Comparison of ENCODE assay signal across 22 mouse cellular contexts in genomic region chr7:49499598-49499997, GRCm38 (mm10).
A peak's percentile ranks its signal among the peaks of the same experiment; 100 is the strongest.
DNase-seq lines count a peak whose midpoint lies in the region; ATAC-seq lines count a peak whose summit lies in the region.
"Had no signal": no experiment of that assay in that cellular context is flagged by ENCODE, and none has a peak within 500 bp of the region (broad histone marks: within the 10 kb centered on the region; RNA-seq: fewer than 3 reads in every experiment).

No protein-coding gene starts in this region.

- WGBS in kidney, embryonic 14.5 days: 60% methylated on average over 6 of the region's 6 CpGs
- 87% methylated on average over 6 of the region's 6 CpGs for WGBS in embryonic facial prominence, embryonic 10.5 days

- no peak overlapping the region for H3K27ac ChIP-seq in kidney, embryonic 14.5 days (ENCODE audit: low read depth, low read length)
- no peak overlapping the region for H3K27ac ChIP-seq in embryonic facial prominence, embryonic 10.5 days (replicated peaks)
- H3K27ac ChIP-seq: embryonic facial prominence, embryonic 12.5 days; forebrain, embryonic 13.5 days; gastrocnemius, adult 2 months; heart, embryonic 13.5 days; hindbrain, embryonic 15.5 days had no signal

- H3K4me1 ChIP-seq in kidney, embryonic 14.5 days (ENCODE audit: control insufficient read depth, insufficient read depth, low read length): peaks cover 34% of the 10 kb centered on the region
- peaks cover 36% of the 10 kb centered on the region for H3K4me1 ChIP-seq in embryonic facial prominence, embryonic 10.5 days

- no peaks in the 10 kb centered on the region for H3K36me3 ChIP-seq in kidney, embryonic 14.5 days (ENCODE audit: control insufficient read depth, insufficient read depth, low read length)
- H3K36me3 ChIP-seq in embryonic facial prominence, embryonic 10.5 days (replicated peaks): no peaks in the 10 kb centered on the region
- H3K36me3 ChIP-seq: embryonic facial prominence, embryonic 12.5 days; hindbrain, embryonic 15.5 days had no signal

- ATAC-seq in kidney, embryonic 14.5 days (ENCODE audit: low FRiP score, low TSS enrichment): peak; percentile 50
- ATAC-seq: activated CD4-positive, CD25-positive, alpha-beta regulatory T cell, adult 4 months; forebrain, embryonic 13.5 days; Patski had no signal

- no peaks in the 10 kb centered on the region for H3K9me3 ChIP-seq in kidney, embryonic 14.5 days (ENCODE audit: control insufficient read depth, low read length)
- H3K9me3 ChIP-seq in embryonic facial prominence, embryonic 10.5 days: no peaks in the 10 kb centered on the region
- H3K9me3 ChIP-seq: embryonic facial prominence, embryonic 12.5 days; forebrain, embryonic 13.5 days; heart, embryonic 13.5 days; hindbrain, embryonic 15.5 days had no signal

- no peak overlapping the region for H3K9ac ChIP-seq in kidney, embryonic 14.5 days (ENCODE audit: low read depth, low read length)
- H3K9ac ChIP-seq: embryonic facial prominence, embryonic 12.5 days; forebrain, embryonic 13.5 days; heart, embryonic 13.5 days; hindbrain, embryonic 15.5 days had no signal

- no peak overlapping the region for H3K4me3 ChIP-seq in kidney, embryonic 14.5 days (ENCODE audit: low read length)
- no peak overlapping the region for H3K4me3 ChIP-seq in embryonic facial prominence, embryonic 10.5 days
- H3K4me3 ChIP-seq: embryonic facial prominence, embryonic 12.5 days; forebrain, embryonic 13.5 days; gastrocnemius, adult 2 months; heart, embryonic 13.5 days; hindbrain, embryonic 15.5 days had no signal

- H3K27me3 ChIP-seq in kidney, embryonic 14.5 days (ENCODE audit: control insufficient read depth, insufficient read depth, low read length): no peaks in the 10 kb centered on the region
- H3K27me3 ChIP-seq in embryonic facial prominence, embryonic 10.5 days (replicated peaks; ENCODE audit: low read depth, poor library complexity, severe bottlenecking): peaks cover 27% of the 10 kb centered on the region
- H3K27me3 ChIP-seq: embryonic facial prominence, embryonic 12.5 days; heart, embryonic 13.5 days; hindbrain, embryonic 15.5 days; Patski had no signal

- H3K4me2 ChIP-seq in kidney, embryonic 14.5 days (replicated peaks; ENCODE audit: low read depth, low read length): no peak overlapping the region
- H3K4me2 ChIP-seq: embryonic facial prominence, embryonic 12.5 days; forebrain, embryonic 13.5 days; heart, embryonic 13.5 days; hindbrain, embryonic 15.5 days had no signal

- DNase-seq in kidney, adult 11 months: peak; percentile 93
- DNase-seq in kidney, postnatal 4 days: no peak
- peak; percentile 62 for DNase-seq in kidney, postnatal 10 days
- DNase-seq in embryonic facial prominence, embryonic 10.5 days (ENCODE audit: low spot score): no peak
- DNase-seq in thymus, postnatal 4 days: no peak
- DNase-seq in embryo, embryonic 11 days: no peak
- DNase-seq in gastrocnemius, postnatal 10 days: no peak
- DNase-seq: adrenal gland, adult 2 months; adrenal gland, postnatal 25 days; cerebellum, adult 18-20 months; cerebellum, adult 9-11 months; gastrocnemius, adult 2 months; gastrocnemius, postnatal 36 days; heart, adult 11 months; heart, postnatal 36 days had no signal

Comparison
In these comparisons a context has a peak if more than half of its experiments do, and no peak if none do; other contexts are left out.
1. DNase-seq: peak in kidney, adult 11 months (single experiment) and kidney, postnatal 10 days (single experiment); none in kidney, postnatal 4 days (0 of 2), embryonic facial prominence, embryonic 10.5 days (single experiment), thymus, postnatal 4 days (single experiment), embryo, embryonic 11 days (single experiment) and gastrocnemius, postnatal 10 days (single experiment).